Mouse (Mus musculus): ENCODE measurements around the gene Prrt2. TPM values are rescaled to one million over a fixed set of nuclear protein-coding genes. Genes with fewer than 3 reads are reported as not detected.
A peak's percentile ranks its signal among the peaks of the same experiment; 100 is the strongest.

The Prrt2 gene
- total RNA-seq, 2 experiments from 2014 or later = 165 to 186 TPM

DNA sequence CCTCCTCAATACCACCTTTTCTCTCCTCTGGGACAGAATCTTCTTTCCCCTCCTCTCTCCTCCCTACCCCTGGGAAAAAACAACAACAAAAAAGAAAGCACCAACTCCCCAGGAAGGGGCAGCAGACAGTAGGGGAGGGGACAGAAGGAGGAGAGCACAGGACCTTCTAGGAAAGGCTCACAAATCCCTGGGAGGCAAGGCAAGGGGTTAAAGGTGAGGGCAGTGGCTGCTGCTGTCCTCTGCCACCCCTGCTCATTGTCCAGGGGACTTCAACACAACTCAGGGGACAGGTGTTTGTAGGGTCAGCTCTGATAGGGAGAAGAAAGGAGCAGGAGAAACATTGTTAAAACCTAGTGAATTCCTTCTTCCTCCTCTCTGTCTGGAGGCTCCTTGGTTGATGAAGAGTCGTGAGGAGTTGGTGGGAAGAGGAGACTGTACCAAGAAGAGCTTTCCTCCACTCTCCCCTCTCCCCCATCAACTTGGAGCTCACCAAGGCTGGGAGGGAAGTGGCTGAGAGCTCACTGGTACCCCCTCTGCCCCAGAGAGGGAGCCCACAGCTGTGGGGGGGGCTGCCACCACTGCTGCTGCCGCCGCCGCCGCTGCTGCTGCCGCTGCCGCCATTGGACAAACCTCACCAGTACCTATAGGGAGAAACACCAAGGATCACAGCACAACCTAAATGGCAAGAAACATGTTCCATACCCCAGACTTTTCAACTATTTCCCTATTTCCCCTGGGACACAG, 1.7 kb upstream of the Prrt2 start:
- intact Hi-C loops (cut with DNase I) = no loop called here
- DNase-seq (ENCODE audit: low spot score in 2 of 2) = no peak

DNA sequence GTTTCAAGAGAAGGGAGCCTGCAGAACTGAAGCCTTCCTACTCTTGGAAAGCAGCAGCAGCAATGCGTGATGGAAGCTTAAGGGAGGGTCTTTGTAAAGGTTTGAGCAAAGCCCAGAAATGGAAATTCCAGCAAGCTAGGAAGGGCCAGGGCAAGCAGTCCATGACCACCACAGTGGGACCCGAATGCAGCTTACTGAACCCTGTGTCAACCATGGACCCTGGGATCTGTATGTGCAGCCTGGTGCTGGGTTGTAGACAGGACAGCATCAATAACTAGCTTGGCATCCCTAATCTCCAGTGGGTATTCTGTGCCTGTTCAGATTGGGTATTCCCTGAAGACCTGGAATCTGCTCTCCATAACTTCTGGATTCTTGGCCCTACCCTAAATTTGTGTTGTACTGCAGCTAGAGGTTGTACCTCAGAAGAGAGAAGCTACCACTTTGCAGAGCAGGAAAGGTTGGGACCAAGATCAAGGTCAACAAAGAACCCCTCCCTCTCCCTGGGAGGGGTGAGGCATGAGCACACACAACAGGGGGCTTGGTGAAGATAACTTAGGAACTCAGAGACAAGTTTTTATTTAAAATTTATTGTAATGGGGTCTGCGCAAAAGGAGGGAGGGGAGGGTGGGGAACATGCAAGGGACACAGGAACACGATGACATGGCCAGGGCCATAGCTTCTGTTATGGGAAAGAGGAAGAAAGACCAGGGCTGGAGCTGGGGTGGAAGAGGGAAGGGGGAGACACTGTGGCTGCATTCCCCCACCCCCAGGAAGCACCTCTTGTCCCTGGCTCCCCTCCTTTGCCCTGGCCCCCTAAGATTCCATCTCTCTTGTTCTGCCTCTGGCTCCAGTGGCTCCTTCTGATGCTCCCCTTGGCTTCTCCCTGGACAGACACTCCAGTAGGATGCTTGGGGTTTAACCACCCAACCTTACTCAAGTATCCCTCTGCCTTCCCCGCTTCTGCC, 834 bp upstream of the Prrt2 start:
- DNase-seq (ENCODE audit: low spot score in 2 of 2) = no peak
- intact Hi-C loops (cut with DNase I) = no loop called here

DNA sequence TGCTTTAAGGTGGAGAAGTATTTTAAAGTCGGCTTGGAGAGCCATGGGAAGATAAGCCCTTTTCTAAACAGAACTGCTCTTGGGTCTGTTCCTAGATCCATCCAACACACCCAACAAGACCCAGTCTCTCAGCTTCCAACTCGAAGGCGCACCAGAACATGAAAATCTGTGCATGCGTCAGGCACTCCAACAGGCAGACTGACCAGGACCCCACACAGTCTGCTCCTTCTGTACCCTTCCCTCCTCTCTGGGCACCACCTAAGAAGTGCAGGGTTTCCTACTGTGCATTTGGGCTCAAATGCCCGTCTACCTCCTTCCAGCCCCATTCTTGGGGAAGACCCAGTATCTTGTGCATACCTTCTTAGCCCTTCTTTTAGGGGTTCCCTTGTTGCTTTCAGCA, 520 bp downstream of the Prrt2 start:
- intact Hi-C loops (cut with DNase I) = no loop called here
- DNase-seq (ENCODE audit: low spot score in 2 of 2) = no peak

DNA sequence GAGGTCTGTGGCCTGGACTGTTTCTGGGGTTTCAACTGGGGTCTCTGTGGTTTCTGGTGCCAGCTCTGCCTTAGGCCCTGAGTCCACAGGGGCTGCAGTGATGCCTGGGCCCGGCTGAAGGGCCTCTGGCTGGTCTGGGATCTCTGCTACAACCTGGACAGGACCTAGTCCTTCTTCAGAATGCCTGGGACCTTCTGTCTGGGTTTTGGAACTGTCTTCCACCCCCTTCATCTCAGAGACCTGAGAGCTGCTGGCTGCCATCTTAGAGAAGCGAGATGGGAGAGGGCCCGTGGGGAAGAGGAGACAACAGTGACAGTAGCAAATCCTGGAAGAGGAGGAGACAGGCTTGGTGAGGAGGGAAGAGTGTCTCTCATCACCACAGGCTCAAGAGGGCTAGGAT, 980 bp downstream of the Prrt2 start:
- no peak for DNase-seq (ENCODE audit: low spot score in 2 of 2)
- intact Hi-C loops (cut with DNase I) = no loop called here

DNA sequence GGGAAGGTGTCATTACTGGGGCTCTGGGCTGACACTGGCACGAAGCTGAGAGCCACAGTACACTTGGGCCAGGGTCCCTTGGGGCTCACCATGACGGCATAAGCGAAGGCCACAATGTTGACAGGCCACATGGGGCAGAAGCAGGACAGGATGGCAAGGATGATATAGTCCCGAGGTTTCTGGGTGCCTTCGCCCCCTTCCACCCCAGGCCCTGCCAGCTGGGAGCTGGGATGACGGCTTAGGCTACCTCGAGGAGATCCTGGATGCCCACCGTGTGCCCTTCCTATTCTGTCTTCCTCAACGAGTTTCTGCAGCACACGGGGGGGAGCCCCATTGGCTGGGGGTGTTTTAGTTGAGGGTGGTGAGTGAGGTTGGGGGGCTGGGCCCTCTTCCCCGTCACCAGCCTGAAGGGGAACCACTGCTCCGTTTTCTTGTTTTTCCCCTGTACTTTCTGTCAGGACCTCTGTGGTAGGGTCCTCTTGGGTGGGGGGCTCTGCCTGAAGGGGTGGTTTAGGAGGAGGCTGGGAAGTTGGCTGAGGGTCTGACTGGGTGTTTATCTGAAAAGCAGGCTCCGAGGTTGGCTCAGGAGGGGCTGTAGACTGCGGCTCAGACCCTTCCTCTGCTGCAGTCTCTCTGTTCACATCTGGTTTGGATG, 1.6 kb downstream of the Prrt2 start:
- intact Hi-C loops (cut with DNase I) = loop anchor here (5.0 kb wide), 2 partner anchors 42 to 72 kb away; partner anchors contain the start of genes Asphd1, Cdipt and Cdiptos
- DNase-seq (ENCODE audit: low spot score in 2 of 2) = no peak

GRCm38 (mm10) chr7:127018416-127019305, 2.4 kb downstream of the Prrt2 start:
- DNase-seq (ENCODE audit: low spot score in 2 of 2) = no peak
- intact Hi-C loops (cut with DNase I) = loop anchor here (5.0 kb wide), 2 partner anchors 41 to 71 kb away; partner anchors contain the start of genes Asphd1, Cdipt and Cdiptos

DNA sequence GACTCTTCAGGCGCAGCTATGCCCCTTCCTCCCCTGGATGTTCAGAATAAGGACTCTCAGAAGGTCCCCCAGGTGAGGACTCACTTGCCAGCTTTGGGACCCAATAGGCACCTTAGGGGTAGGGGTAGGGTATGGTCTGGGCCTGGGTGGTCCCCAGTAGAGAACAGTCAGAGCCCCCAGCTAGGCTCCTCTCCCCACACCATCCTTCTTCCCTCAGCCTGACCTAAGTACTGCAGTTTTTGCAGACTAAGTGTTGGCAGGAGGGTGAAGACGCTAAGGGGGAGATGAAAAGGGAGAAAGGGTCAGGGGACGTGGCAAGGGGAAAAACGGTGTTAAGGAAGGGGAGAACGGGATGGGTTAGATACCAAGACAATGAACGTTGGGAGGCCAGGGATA, 3.1 kb downstream of the Prrt2 start:
- DNase-seq (ENCODE audit: low spot score in 2 of 2) = no peak
- intact Hi-C loops (cut with DNase I) = loop anchor here (2.0 to 5.0 kb wide), 3 partner anchors 41 to 87 kb away; partner anchors contain the start of genes Asphd1, Cdipt and Cdiptos

- intact Hi-C loops (cut with DNase I) = loop anchor here (2.0 to 5.0 kb wide), 3 partner anchors 40 to 88 kb away; partner anchors contain the start of genes Asphd1, Cdipt and Cdiptos
- DNase-seq (ENCODE audit: low spot score in 2 of 2) = peak; percentile 99
These were observed 3.8 kb downstream of the Prrt2 start, which contains the start of gene Pagr1a for GRCm38 (mm10) chr7:127016971-127017949. Gene Pagr1a (minus strand): TSS chr7:127017352.

GRCm38 (mm10) chr7:127016486-127016938, 4.5 kb downstream of the Prrt2 start:
- intact Hi-C loops (cut with DNase I) = loop anchor here (2.0 to 5.0 kb wide), 3 partner anchors 39 to 88 kb away; partner anchors contain the start of genes Asphd1, Cdipt and Cdiptos
- DNase-seq (ENCODE audit: low spot score in 2 of 2) = no peak

DNA sequence TGATC, 4.7 kb downstream of the Prrt2 start, which contains the start of gene Pagr1b:
Gene Pagr1b (minus strand): TSS at position 4 of the 5 bp plus-strand sequence.
- DNase-seq (ENCODE audit: low spot score in 2 of 2) = no peak
- intact Hi-C loops (cut with DNase I) = loop anchor here (2.0 to 5.0 kb wide), 3 partner anchors 39 to 89 kb away; partner anchors contain the start of genes Asphd1, Cdipt and Cdiptos

- intact Hi-C loops (cut with DNase I) = loop anchor here (2.0 to 5.0 kb wide), 3 partner anchors 39 to 89 kb away; partner anchors contain the start of genes Asphd1, Cdipt and Cdiptos
- DNase-seq (ENCODE audit: low spot score in 2 of 2) = no peak
These were observed 4.9 kb downstream of the Prrt2 start for GRCm38 (mm10) chr7:127016081-127016480.

GRCm38 (mm10) chr7:127014993-127015392, 6.0 kb downstream of the Prrt2 start:
- DNase-seq (ENCODE audit: low spot score in 2 of 2) = no peak
- intact Hi-C loops (cut with DNase I) = loop anchor here (5.0 kb wide), 2 partner anchors 38 to 68 kb away; partner anchors contain the start of genes Asphd1, Cdipt and Cdiptos

DNA sequence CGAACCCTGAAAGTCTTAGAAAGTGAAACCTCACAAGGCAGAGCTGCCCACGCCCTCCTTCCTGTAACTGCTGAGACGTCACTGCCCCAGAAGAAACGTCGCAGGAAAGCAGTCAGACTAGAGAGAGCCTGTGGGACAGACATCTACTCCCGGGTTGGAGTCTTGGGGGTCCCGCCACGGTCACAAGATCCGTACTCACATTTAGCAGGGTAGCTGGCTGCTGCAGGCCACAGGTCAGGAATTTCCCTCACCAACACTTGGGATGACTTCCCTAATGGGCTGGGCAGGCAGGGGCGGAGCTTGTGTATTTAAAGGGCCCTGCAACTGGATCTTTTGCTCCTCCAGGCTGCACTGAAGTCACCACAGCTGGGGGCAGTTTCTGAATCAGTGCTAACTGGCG, 6.7 kb downstream of the Prrt2 start, which contains the start of gene Mvp:
Gene Mvp (minus strand): TSS at position 302 of the 400 bp plus-strand sequence.
- intact Hi-C loops (cut with DNase I) = no loop called here
- no peak for DNase-seq (ENCODE audit: low spot score in 2 of 2)

DNA sequence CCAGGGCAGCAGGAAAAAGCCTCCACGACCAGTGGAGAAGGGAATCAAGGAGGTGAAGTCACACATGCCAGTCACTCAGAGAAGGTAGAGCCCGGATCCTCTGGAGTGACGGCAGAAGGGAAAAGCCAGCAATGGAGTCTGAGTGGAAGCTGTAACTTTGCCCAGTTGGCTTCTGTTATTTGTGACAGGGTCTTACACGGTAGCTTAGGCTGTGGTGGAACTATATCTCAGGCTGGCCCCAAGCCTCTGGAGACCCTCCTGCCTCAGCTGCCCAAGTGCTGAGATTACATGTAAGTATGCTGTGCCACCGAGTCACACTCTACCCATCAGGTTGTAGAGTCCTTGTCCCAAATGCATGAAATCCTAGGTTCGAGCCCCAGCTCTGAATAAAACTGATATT, 7.6 kb downstream of the Prrt2 start:
- intact Hi-C loops (cut with DNase I) = no loop called here
- no peak for DNase-seq (ENCODE audit: low spot score in 2 of 2)

GRCm38 (mm10) chr7:127012845-127013244, 8.2 kb downstream of the Prrt2 start:
- no peak for DNase-seq (ENCODE audit: low spot score in 2 of 2)
- intact Hi-C loops (cut with DNase I) = no loop called here

- intact Hi-C loops (cut with DNase I) = no loop called here
- DNase-seq (ENCODE audit: low spot score in 2 of 2) = no peak
These were observed 8.6 kb downstream of the Prrt2 start for GRCm38 (mm10) chr7:127012374-127012773.

DNA sequence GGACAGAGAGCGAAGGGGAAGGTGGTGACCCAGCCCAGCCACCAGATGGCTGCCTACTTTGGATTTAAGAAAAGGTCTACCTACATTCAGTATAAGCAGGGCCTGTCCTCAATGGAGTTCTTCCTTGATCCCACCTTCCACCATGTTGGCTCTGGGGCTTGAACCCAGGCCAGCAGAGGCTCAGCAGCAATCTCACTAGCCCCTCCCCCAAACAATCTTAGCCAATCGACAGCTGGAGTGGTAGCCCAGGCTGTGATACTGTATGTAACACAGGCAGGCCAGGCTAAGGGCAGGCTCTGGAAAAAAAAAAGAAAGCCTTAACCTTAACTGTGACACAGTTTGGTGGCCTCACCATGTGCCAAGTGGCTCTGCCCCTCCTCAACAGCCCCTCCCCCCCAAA, 9.3 kb downstream of the Prrt2 start:
- no peak for DNase-seq (ENCODE audit: low spot score in 2 of 2)
- intact Hi-C loops (cut with DNase I) = no loop called here

GRCm38 (mm10) chr7:127011051-127011450, 10.0 kb downstream of the Prrt2 start:
- no peak for DNase-seq (ENCODE audit: low spot score in 2 of 2)
- intact Hi-C loops (cut with DNase I) = no loop called here
